In the genomic region with DNA sequence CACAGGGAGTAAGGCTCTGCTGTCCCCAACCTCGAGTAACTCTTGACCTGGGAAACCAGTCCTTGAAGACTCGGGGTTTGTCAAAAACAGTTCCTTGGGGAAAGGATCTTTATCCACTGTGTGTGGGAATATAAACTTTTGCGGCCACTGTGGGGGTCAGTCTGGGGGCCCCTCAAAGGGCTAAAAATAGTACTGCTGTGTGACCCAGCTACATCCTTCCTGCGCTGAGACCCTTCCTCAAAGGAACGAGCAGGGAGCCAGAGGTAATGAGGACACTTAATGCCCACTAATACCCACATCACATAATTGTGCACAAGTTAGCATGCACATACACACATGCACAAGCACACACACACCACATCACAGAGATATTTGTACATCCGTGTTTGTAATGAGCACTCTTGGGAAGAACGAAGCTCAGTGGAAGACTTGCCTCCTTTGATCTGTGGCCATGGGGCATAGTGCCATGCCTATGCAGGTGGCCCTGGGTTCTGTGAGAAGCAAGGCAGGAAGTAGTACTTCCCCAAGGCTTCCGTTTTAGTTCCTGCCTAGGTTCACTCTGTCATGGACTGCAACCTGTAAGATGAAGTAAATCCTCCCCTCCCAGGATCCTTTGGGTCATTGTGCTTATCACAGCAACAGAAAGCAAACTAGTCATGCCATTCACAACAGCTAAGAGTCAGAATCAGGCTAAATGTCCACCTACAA, we compare ENCODE assay signal across 13 mouse cellular contexts. TPM values are rescaled to one million over a fixed set of nuclear protein-coding genes. Genes with fewer than 3 reads are reported as not detected.
DNase-seq lines count a peak whose midpoint lies in the region; ATAC-seq and TF ChIP-seq lines count a peak whose summit lies in the region.
"Had no signal": no experiment of that assay in that cellular context is flagged by ENCODE, and none has a peak within 500 bp of the region (broad histone marks: within the 10 kb centered on the region; RNA-seq: fewer than 3 reads in every experiment).

No protein-coding gene starts in this region.

- DNase-seq in lung, embryonic 14.5 days, result peak; percentile 38
- no peak for DNase-seq in lung, adult 18-20 months
- peak; percentile 43 for DNase-seq in T-cell, adult 2 months (ENCODE audit: low spot score)
- peak; percentile 55 for DNase-seq in thymus, postnatal 10 days (ENCODE audit: low spot score in 2 of 2)
- DNase-seq in frontal cortex, postnatal 36 days (ENCODE audit: low spot score in 2 of 2), result no peak
- DNase-seq in heart, adult 2 months, result no peak
- DNase-seq: cerebellum, postnatal 25 days; gastrocnemius, adult 2 months; heart, postnatal 10 days had no signal

- H3K36me3 ChIP-seq in lung, embryonic 14.5 days (ENCODE audit: insufficient read depth), result no peaks in the 10 kb centered on the region
- H3K36me3 ChIP-seq in hindbrain, embryonic 12.5 days, result no peaks in the 10 kb centered on the region
- H3K36me3 ChIP-seq in heart, adult 2 months (ENCODE audit: control insufficient read depth, insufficient read depth, low read length), result no peaks in the 10 kb centered on the region
- H3K36me3 ChIP-seq: intestine, embryonic 15.5 days had no signal

- TF ChIP-seq POLR2A in heart, adult 2 months (IDR thresholded peaks at IDR 0.05; ENCODE audit: insufficient read depth, low read depth, low read length), result no peak

- peak; percentile 58 for ATAC-seq in lung, embryonic 14.5 days (ENCODE audit: insufficient read depth)
- ATAC-seq in hematopoietic stem cell, adult 5-6 weeks (replicated peaks in 1 of 2; ENCODE audit: insufficient read depth in 1 of 2, low FRiP score in 2 of 2, low TSS enrichment in 1 of 2, low read depth in 1 of 2, poor library complexity in 2 of 2, severe bottlenecking in 2 of 2), result peak; percentile 82 to 85
- no peak for ATAC-seq in hindbrain, embryonic 12.5 days (ENCODE audit: low FRiP score)
- ATAC-seq: intestine, embryonic 15.5 days had no signal

- H3K27me3 ChIP-seq in lung, embryonic 14.5 days (ENCODE audit: insufficient read depth, low read length), result no peaks in the 10 kb centered on the region
- H3K27me3 ChIP-seq in hindbrain, embryonic 12.5 days, result no peaks in the 10 kb centered on the region
- H3K27me3 ChIP-seq in heart, adult 2 months (ENCODE audit: control insufficient read depth, insufficient read depth, low read length), result no peaks in the 10 kb centered on the region
- H3K27me3 ChIP-seq: intestine, embryonic 15.5 days had no signal

- H3K9ac ChIP-seq in lung, embryonic 14.5 days, result no peak overlapping the region
- no peak overlapping the region for H3K9ac ChIP-seq in hindbrain, embryonic 12.5 days
- H3K9ac ChIP-seq in heart, adult 2 months (ENCODE audit: low read depth, low read length), result no peak overlapping the region
- H3K9ac ChIP-seq: intestine, embryonic 15.5 days had no signal

- no peak for TF ChIP-seq CTCF in lung, embryonic 14.5 days (IDR thresholded peaks at IDR 0.05; ENCODE audit: low read depth)
- no peak for TF ChIP-seq CTCF in heart, adult 2 months (IDR thresholded peaks at IDR 0.05)

- no peaks in the 10 kb centered on the region for H3K9me3 ChIP-seq in lung, embryonic 14.5 days (ENCODE audit: low read depth, low read length)
- no peaks in the 10 kb centered on the region for H3K9me3 ChIP-seq in hindbrain, embryonic 12.5 days (replicated peaks)
- H3K9me3 ChIP-seq: intestine, embryonic 15.5 days had no signal

- WGBS in lung, embryonic 14.5 days, result 54% methylated on average over 8 of the region's 8 CpGs
- WGBS in hindbrain, embryonic 12.5 days, result 84% methylated on average over 8 of the region's 8 CpGs
- WGBS in heart, adult 2 months, result 40% methylated on average over 8 of the region's 8 CpGs

- H3K79me2 ChIP-seq in heart, adult 2 months (replicated peaks; ENCODE audit: control insufficient read depth, insufficient read depth, low read length), result no peaks in the 10 kb centered on the region

- H3K4me3 ChIP-seq in lung, embryonic 14.5 days (ENCODE audit: low read depth, low read length), result no peak overlapping the region
- H3K4me3 ChIP-seq in hindbrain, embryonic 12.5 days, result no peak overlapping the region
- H3K4me3 ChIP-seq in heart, adult 2 months, result no peak overlapping the region
- H3K4me3 ChIP-seq: gastrocnemius, adult 2 months; intestine, embryonic 15.5 days; myocyte had no signal

- TF ChIP-seq EP300 in heart, adult 2 months (IDR thresholded peaks at IDR 0.05; ENCODE audit: insufficient read depth, low read depth, low read length), result no peak

- H3K4me1 ChIP-seq in lung, embryonic 14.5 days (ENCODE audit: insufficient read depth), result no peaks in the 10 kb centered on the region
- no peaks in the 10 kb centered on the region for H3K4me1 ChIP-seq in hindbrain, embryonic 12.5 days
- peaks cover 1% of the 10 kb centered on the region; the same call in 1 of the 2 replicates for H3K4me1 ChIP-seq in heart, adult 2 months (ENCODE audit: control insufficient read depth, insufficient read depth, low read length)
- H3K4me1 ChIP-seq: intestine, embryonic 15.5 days had no signal

- intact Hi-C loops in heart, adult 2 months (cut with DNase I), result no loop called here

- H3K27ac ChIP-seq in lung, embryonic 14.5 days (ENCODE audit: low read depth), result no peak overlapping the region
- H3K27ac ChIP-seq in hindbrain, embryonic 12.5 days, result no peak overlapping the region
- H3K27ac ChIP-seq in heart, adult 2 months, result no peak overlapping the region
- H3K27ac ChIP-seq: gastrocnemius, adult 2 months; intestine, embryonic 15.5 days had no signal

- H3K4me2 ChIP-seq in lung, embryonic 14.5 days, result no peak overlapping the region
- no peak overlapping the region for H3K4me2 ChIP-seq in hindbrain, embryonic 12.5 days (replicated peaks)
- H3K4me2 ChIP-seq: intestine, embryonic 15.5 days had no signal

RNA-seq across cellular contexts. Expression of a gene that starts 25.5 kb away (rescaled TPM):
- polyA plus RNA-seq in lung, embryonic 14.5 days (2014; fragmentation: Nextera tagmentation; extraction: Ambion mirVana), result 0.27 and 0.43 TPM in 2 replicates
- 40.1 and 40.4 TPM in 2 replicates for total RNA-seq in hematopoietic stem cell, adult 5-6 weeks (2017)
- polyA plus RNA-seq in hindbrain, embryonic 12.5 days (2016; fragmentation: Nextera tagmentation; extraction: Ambion mirVana), result not detected in 2 replicates
- total RNA-seq in heart, adult 2 months (2021), result under 1 TPM; 0.57 TPM
- polyA plus RNA-seq in heart, adult 2 months (2012; rRNA removed), result 0.41 and 0.53 TPM in 2 replicates
- total RNA-seq: gastrocnemius, adult 2 months had no signal
- polyA plus RNA-seq: myocyte had no signal

RNA-seq across cellular contexts. Expression of a gene that starts 48.3 kb away (rescaled TPM):
- 35.5 and 39.4 TPM in 2 replicates for polyA plus RNA-seq in lung, embryonic 14.5 days (2014; fragmentation: Nextera tagmentation; extraction: Ambion mirVana)
- total RNA-seq in hematopoietic stem cell, adult 5-6 weeks (2017), result 15.3 and 19.0 TPM in 2 replicates
- 49.0 and 51.7 TPM in 2 replicates for polyA plus RNA-seq in hindbrain, embryonic 12.5 days (2016; fragmentation: Nextera tagmentation; extraction: Ambion mirVana)
- 100 to 1,000 TPM; 112 to 145 TPM for total RNA-seq in heart, adult 2 months (2021)
- 24.6 and 42.3 TPM in 2 replicates for polyA plus RNA-seq in heart, adult 2 months (2012; rRNA removed)

Comparison
In these comparisons a context has a peak if more than half of its experiments do, and no peak if none do; other contexts are left out.
1. DNase-seq: peak in lung, embryonic 14.5 days (single experiment), T-cell, adult 2 months (single experiment) and thymus, postnatal 10 days (2 of 2); none in lung, adult 18-20 months (0 of 2), frontal cortex, postnatal 36 days (0 of 2) and heart, adult 2 months (0 of 2).